Mouse (Mus musculus) hindbrain, embryonic 16.5 days (tissue): ENCODE results near the gene Dsn1. TPM values are rescaled to one million over a fixed set of nuclear protein-coding genes. Genes with fewer than 3 reads are reported as not detected.

Source experiments
- ATAC-seq: fragments of 200-750 bp; cut with Nextera tagmentation; 2 replicates; pipeline ENCODE4 v1.8.0; 2017; ENCODE audit warnings: moderate TSS enrichment, moderate library complexity
- H3K27ac ChIP-seq: fragments of 300-500 bp; sonication (generic); 2 replicates; pipeline ENCODE4 v1.5.1; 2014; ENCODE audit warnings: low read depth, mild to moderate bottlenecking, control low read depth, low read length, moderate library complexity
- H3K27me3 ChIP-seq: fragments of 300-500 bp; sonication (generic); replicated peaks from 2 replicates; pipeline ENCODE4 v1.6.1; 2014; ENCODE audit warnings: low read length; ENCODE audit not compliant: control insufficient read depth, insufficient read depth
- H3K36me3 ChIP-seq: fragments of 300-500 bp; sonication (generic); 2 replicates; pipeline ENCODE4 v1.6.1; 2014; ENCODE audit warnings: mild to moderate bottlenecking, low read length, moderate library complexity, mixed read lengths; ENCODE audit not compliant: control insufficient read depth, insufficient read depth
- H3K4me1 ChIP-seq: fragments of 300-500 bp; sonication (generic); 2 replicates; pipeline ENCODE4 v1.6.1; 2014; ENCODE audit warnings: low read depth, low read length; ENCODE audit not compliant: control insufficient read depth, insufficient read depth
- H3K4me2 ChIP-seq: fragments of 300-500 bp; sonication (generic); 2 replicates; pipeline ENCODE4 v1.6.1; 2014; ENCODE audit warnings: mild to moderate bottlenecking, low read length, control low read depth, moderate library complexity
- H3K4me3 ChIP-seq: fragments of 300-500 bp; sonication (generic); 2 replicates; pipeline ENCODE4 v1.5.1; 2014; ENCODE audit warnings: mild to moderate bottlenecking, low read length, control low read depth, moderate library complexity
- H3K9ac ChIP-seq: fragments of 300-500 bp; sonication (generic); 2 replicates; pipeline ENCODE4 v1.6.1; 2014; ENCODE audit warnings: low read depth, mild to moderate bottlenecking, control low read depth, low read length, moderate library complexity
- H3K9me3 ChIP-seq: fragments of 300-500 bp; sonication (generic); 2 replicates; pipeline ENCODE4 v1.6.1; 2014; ENCODE audit warnings: mild to moderate bottlenecking, low read length, moderate library complexity; ENCODE audit not compliant: control insufficient read depth
- WGBS: fragments of 180-500 bp; shearing (Covaris S2); extraction: QIAGEN DNeasy Blood & Tissue Kit; methylation state at CpG from one replicate; pipeline ENCODE4 v1.1.7; 2014; 5-methylcytosine and 5-hydroxymethylcytosine counted together
- polyA plus RNA-seq: library from polyadenylated mRNA; unstranded; fragments of >200 nt; fragmentation: Nextera tagmentation; extraction: Ambion mirVana; gene quantifications from 2 replicates; pipeline ENCODE4 v1.2.1, GENCODE M21; 2015

Gene Dsn1
- polyA plus RNA-seq, 1 experiment from 2014 or later, result 10.5 TPM

DNA sequence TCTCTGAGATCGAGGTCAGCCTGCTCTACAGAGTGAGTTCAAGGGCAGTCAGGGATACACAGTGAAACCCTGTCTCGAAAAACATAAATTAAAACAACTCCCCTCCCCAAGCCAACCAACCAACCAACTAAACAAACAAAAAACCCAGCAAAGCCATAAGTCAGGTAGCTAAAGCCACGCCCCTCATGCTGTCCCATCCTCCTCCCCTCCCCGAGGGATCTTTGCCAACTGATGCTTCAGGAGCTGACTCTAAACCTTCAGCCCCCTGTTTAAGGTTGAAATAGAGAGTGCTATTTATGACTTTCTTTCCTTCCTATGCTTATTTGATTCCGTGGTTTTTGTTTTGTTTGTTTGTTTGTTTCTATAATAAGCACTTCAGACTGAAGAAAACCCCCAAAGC lies 40.0 kb upstream of the Dsn1 start:
- peaks cover 35% of the 10 kb centered on the region for H3K4me1 ChIP-seq
- ATAC-seq, result no peak
- peaks cover 22% of the 10 kb centered on the region for H3K36me3 ChIP-seq
- H3K27ac ChIP-seq, result no peak overlapping the region
- H3K4me3 ChIP-seq, result no peak overlapping the region
- no peaks in the 10 kb centered on the region for H3K9me3 ChIP-seq
- no peaks in the 10 kb centered on the region for H3K27me3 ChIP-seq
- 93% methylated on average over 5 of the region's 5 CpGs for whole genome bisulfite sequencing
- H3K4me2 ChIP-seq, result no peak overlapping the region
- no peak overlapping the region for H3K9ac ChIP-seq

DNA sequence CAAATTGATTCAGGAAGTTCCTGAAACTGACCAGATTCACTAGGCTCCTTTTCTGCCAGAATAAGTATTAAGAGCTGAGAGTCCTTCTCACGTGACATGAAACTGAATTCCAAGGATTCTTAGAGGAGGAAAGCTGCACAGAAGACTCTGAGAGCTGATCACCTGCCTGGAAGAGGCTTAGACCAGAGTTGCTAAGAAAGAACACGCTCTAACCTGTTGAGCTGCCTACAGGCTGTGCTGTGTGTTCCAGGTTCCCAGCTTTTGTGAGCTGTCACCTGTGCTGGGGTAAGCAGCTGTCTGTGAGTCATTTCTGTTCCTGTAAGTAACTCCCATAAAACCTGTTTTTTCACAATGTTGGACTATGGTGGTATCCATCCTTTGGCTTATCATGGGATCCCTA lies 39.0 kb upstream of the Dsn1 start:
- H3K9me3 ChIP-seq, result no peaks in the 10 kb centered on the region
- H3K4me1 ChIP-seq, result peaks cover 32% of the 10 kb centered on the region
- H3K4me3 ChIP-seq, result no peak overlapping the region
- WGBS, result 97% methylated on average over 2 of the region's 2 CpGs
- no peak overlapping the region for H3K27ac ChIP-seq
- no peaks in the 10 kb centered on the region for H3K27me3 ChIP-seq
- no peak overlapping the region for H3K9ac ChIP-seq
- no peak for ATAC-seq
- H3K4me2 ChIP-seq, result no peak overlapping the region
- peaks cover 25% of the 10 kb centered on the region for H3K36me3 ChIP-seq

DNA sequence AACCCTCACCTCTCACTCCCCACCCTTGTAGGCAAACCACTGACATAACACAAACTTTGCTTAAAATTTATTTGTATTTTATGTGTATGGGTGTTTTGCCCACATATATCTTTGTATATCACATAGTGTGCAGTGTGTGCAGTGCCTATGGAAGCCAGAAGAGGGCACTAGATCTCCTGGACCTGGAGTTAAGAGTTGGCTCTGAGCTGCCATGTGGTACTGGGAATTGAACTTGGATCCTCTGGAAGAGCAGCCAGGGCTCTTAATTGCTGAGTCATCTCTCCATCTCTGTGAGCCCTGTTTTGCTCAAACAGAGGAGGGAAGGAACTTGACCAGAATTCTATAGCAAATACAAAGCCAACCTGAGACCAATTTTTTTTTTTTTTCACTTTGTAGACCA lies 37.0 kb upstream of the Dsn1 start:
- no peak for ATAC-seq
- Histone ChIP-seq H3K4me3 (no peak overlapping the region), H3K36me3 (peaks cover 43% of the 10 kb centered on the region), H3K27me3 (no peaks in the 10 kb centered on the region), H3K27ac (no peak overlapping the region), H3K9me3 (no peaks in the 10 kb centered on the region), H3K4me2 (no peak overlapping the region), H3K9ac (no peak overlapping the region), H3K4me1 (peaks cover 16% of the 10 kb centered on the region)

DNA sequence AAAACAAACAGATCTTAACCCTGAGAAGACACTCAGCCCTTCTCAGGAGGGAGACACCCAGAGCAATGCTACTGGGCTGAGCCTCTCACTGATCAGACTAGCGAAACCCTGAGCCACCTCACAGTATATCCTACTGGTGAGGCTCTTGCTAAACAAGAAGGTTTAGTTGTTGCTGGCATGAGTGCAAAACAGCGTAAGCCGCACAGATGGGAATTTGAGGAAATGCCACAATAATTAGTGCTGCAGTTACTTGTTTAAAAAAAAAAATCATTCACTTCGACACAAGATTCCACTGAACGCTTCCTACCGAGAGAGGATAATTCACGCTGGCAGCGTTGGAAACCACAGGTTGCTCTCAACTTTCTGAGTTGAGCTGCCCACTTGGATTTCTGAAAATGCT lies 36.6 kb upstream of the Dsn1 start:
- H3K4me3 ChIP-seq, result no peak overlapping the region
- 65% methylated on average over 8 of the region's 8 CpGs for WGBS
- H3K9ac ChIP-seq, result no peak overlapping the region
- peaks cover 11% of the 10 kb centered on the region for H3K4me1 ChIP-seq
- H3K4me2 ChIP-seq, result no peak overlapping the region
- no peak for ATAC-seq
- no peak overlapping the region for H3K27ac ChIP-seq
- H3K9me3 ChIP-seq, result no peaks in the 10 kb centered on the region
- H3K36me3 ChIP-seq, result peaks cover 43% of the 10 kb centered on the region
- H3K27me3 ChIP-seq, result no peaks in the 10 kb centered on the region

DNA sequence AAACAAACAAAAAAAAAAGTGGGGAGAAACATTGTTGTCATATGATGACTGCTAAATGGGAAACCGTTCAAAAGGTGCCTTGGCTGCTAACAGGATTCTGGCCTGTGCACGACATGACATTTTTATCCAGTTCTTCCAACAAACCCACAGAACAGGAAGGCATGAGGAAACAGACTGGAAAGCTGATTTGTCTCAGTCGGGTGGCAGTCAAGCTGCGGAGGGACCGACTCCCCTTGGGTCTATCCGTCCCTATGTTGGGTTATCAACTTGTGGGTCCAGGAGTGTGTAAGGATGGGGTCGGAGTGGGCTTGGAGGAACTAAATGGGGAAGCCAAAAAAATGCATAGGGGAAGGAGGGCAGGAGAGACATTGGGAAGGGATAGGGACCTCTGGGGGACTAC lies 34.5 kb upstream of the Dsn1 start:
- no peak for ATAC-seq
- Histone ChIP-seq H3K36me3 (peaks cover 48% of the 10 kb centered on the region), H3K27ac (no peak overlapping the region), H3K27me3 (no peaks in the 10 kb centered on the region), H3K4me3 (no peak overlapping the region), H3K9ac (no peak overlapping the region), H3K9me3 (no peaks in the 10 kb centered on the region), H3K4me2 (no peak overlapping the region), H3K4me1 (peaks cover 3% of the 10 kb centered on the region)
- WGBS, result 91% methylated on average over 7 of the region's 7 CpGs

DNA sequence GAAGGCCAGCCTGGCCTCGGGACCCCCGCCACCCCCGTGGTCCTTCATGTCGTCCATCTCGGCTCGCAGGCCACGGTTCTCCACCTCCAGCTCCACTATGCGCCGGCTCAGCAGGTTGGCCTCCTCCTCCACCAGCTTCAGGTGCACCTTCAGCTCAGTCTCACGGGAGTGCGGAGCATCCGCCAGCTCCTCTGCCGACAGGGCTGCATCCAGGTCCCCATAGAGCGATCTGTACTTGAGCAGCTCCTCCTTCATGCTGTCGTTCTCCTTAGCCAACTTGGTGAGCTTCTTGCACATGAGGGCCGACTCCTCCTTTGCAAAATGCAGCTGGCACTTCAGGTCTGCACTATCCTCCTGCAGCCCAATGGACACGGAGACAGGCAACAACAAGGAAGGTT lies 33.7 kb upstream of the Dsn1 start:
- H3K4me1 ChIP-seq, result peaks cover 3% of the 10 kb centered on the region
- no peaks in the 10 kb centered on the region for H3K9me3 ChIP-seq
- WGBS, result 78% methylated on average over 17 of the region's 17 CpGs
- ATAC-seq, result no peak
- no peak overlapping the region; the same call in 1 of the 2 replicates for H3K27ac ChIP-seq
- H3K27me3 ChIP-seq, result no peaks in the 10 kb centered on the region
- peaks cover 47% of the 10 kb centered on the region for H3K36me3 ChIP-seq
- no peak overlapping the region for H3K4me2 ChIP-seq
- H3K9ac ChIP-seq, result no peak overlapping the region
- H3K4me3 ChIP-seq, result no peak overlapping the region

DNA sequence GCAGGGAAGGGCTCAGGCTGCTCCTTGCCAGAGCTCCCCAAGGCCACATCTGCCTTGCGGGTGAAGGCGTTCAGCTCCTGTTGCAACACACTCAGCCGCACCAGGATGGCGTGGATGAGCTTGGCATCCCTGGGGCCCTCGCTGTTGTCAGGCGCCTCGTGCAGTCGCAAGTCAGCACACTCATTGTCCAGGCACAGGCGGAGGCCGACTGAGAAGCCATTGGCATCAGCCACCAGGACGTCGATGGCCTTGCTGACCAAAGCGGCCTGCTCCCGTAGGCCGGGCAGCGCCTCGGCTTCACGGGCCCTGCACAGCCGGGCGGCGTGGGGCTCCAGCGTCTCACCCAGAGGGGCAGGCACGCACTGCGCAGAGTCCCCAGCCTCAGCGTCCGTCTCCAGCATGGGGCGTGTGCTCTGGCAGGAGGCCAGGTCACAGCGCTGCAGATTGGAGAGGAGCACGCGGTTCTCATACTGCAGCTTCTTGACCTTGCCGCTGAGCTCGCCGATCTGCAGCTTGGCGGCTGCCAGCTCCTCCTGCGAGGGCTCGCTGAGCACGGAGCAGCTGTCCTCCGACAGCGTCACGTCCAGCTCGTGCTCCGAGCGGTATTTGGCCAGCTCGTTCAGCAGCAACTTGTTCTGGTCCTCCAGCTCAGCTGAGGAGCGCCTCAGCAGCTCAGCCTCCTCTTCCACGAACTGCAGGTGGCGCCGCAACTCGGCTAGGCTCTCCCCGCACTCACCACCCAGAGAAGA lies 33.1 kb upstream of the Dsn1 start:
- H3K9me3 ChIP-seq, result no peaks in the 10 kb centered on the region
- no peaks in the 10 kb centered on the region for H3K27me3 ChIP-seq
- no peak overlapping the region for H3K9ac ChIP-seq
- H3K4me2 ChIP-seq, result no peak overlapping the region
- peak; percentile 53 for ATAC-seq
- peaks cover 3% of the 10 kb centered on the region for H3K4me1 ChIP-seq
- whole genome bisulfite sequencing, result 66% methylated on average over 41 of the region's 50 CpGs
- H3K36me3 ChIP-seq, result peaks cover 43% of the 10 kb centered on the region
- H3K27ac ChIP-seq, result peak overlapping the region; percentile 49
- H3K4me3 ChIP-seq, result no peak overlapping the region

GRCm38 (mm10) chr2:157037303-157037702 lies 30.3 kb upstream of the Dsn1 start:
- peaks cover 37% of the 10 kb centered on the region for H3K36me3 ChIP-seq
- 75% methylated on average over 9 of the region's 9 CpGs for WGBS

DNA sequence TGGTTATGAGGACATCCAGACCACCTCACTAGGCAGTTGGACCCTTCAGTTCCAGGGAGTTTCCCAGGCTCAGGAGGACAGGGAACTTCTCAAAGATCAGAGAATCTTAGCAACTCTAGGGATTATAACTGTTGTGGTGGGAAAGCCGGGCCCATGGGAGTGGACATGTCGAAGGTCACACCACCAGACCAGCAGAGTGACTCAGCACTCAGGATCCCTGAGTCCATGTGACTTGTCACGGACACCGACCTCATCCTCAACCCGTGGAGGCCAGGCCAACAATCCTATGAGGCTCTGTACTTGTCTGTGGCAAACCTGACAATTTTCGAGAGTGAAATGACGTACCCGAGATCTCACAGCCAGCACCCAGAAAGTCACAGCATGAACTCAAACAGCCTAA lies 29.4 kb upstream of the Dsn1 start:
- Histone ChIP-seq H3K27ac (no peak overlapping the region), H3K9me3 (no peaks in the 10 kb centered on the region), H3K4me3 (no peak overlapping the region), H3K36me3 (peaks cover 34% of the 10 kb centered on the region), H3K27me3 (no peaks in the 10 kb centered on the region), H3K4me1 (peaks cover 3% of the 10 kb centered on the region), H3K9ac (no peak overlapping the region), H3K4me2 (no peak overlapping the region)
- ATAC-seq, result no peak
- 94% methylated on average over 8 of the region's 8 CpGs for WGBS

More at GRCm38 (mm10) chr2:157037303-157037702, 30.3 kb upstream of the Dsn1 start:
- Histone ChIP-seq H3K9me3 (no peaks in the 10 kb centered on the region), H3K27ac (no peak overlapping the region), H3K27me3 (no peaks in the 10 kb centered on the region), H3K9ac (no peak overlapping the region), H3K4me1 (peaks cover 3% of the 10 kb centered on the region), H3K4me3 (no peak overlapping the region), H3K4me2 (no peak overlapping the region)
- ATAC-seq, result no peak
